Mouse (Mus musculus): ENCODE results near the gene Kncn.

DNA sequence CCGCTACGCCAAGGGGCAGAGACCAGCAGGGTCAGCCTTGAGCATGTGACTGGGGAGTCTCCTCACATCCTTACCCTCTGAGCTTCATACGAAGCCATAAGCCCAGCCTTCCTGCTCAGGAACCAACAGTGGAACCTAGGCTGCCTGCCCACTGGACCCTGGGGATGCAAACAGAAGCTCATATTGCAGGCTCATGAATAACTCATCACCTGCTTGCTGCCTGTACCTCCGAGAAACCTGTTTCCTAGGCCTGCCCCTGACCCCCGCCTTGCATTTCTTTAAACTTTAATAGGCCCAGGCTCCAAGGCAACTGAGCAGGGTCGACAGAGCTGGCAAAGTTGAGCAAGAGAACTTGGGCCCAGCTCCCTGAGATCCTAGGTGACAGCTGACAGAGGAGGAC is at the start of gene Kncn:
- TF ChIP-seq CTCF (IDR thresholded peaks at IDR 0.05; ENCODE audit: low read depth, low read length) (no peak), POLR2AphosphoS5 (IDR thresholded peaks at IDR 0.05; ENCODE audit: insufficient replicate concordance, low read depth, low read length) (no peak), GATA1 (IDR thresholded peaks at IDR 0.05; ENCODE audit: borderline replicate concordance, low read length) (no peak), TAL1 (conservative IDR thresholded peaks at IDR 0.05; ENCODE audit: low read depth, low read length) (no peak), GATA2 (IDR thresholded peaks at IDR 0.05; ENCODE audit: borderline replicate concordance, low read depth, low read length) (no peak)

Data from G1E (cell line).